Mouse (Mus musculus) embryo, embryonic 9.5 days (tissue): ENCODE measurements at regions not wholly inside any gene's neighbourhood (a gene's known extent, or its start where the extent isn't known, plus 50 kb on each side); places are given as distances from the start of the nearest gene placed in this dataset.

Experiments used
- DNase-seq: peaks from one replicate; pipeline ENCODE4 v3.0.0-alpha.2; 2017; ENCODE audit errors: extremely low spot score

DNA sequence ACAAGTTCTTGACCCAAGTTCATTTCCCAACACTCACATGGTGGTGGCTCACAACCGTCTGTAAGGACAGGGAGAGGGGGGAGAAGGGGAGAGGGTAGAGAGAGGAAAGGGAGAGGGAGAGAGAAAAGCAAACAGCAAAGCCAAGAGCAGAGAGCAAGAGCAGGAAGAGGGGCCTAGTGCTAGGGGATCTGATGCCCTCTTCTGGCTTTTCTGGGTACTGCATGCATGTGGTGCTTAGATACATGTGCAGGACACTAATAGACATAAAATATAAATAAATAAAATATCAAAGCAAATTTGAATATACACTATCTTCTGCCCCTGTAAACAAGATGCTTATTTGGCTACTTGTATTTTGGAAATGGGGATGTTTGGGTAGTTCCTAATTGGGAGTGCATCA lies 91.2 kb downstream of the Rnf138rt1 start:
- DNase-seq, result peak; percentile 27
